Mouse (Mus musculus) cerebellum, adult 2 months (tissue): ENCODE measurements around the gene Clic6.

Experiments
- CTCF ChIP-seq: fragments of 200-500 bp; IDR thresholded peaks from 2 replicates; pipeline ENCODE4 v1.5.1; 2011; ENCODE audit warnings: low read depth, mild to moderate bottlenecking, control low read depth, low read length, moderate library complexity, borderline replicate concordance; ENCODE audit not compliant: insufficient read depth
- POLR2A ChIP-seq: fragments of 200-500 bp; IDR thresholded peaks from 2 replicates; pipeline ENCODE4 v1.6.1; 2011; ENCODE audit warnings: low read length, control low read depth, borderline replicate concordance; ENCODE audit not compliant: insufficient read depth

- no peak for TF ChIP-seq CTCF
- TF ChIP-seq POLR2A, result no peak
These were observed 1.6 kb downstream of the Clic6 start for GRCm38 (mm10) chr16:92487086-92487485.
